Mouse (Mus musculus) cerebellum, adult 2 months (tissue): ENCODE measurements around the gene Zfp619. TPM values are rescaled to one million over a fixed set of nuclear protein-coding genes. Genes with fewer than 3 reads are reported as not detected.

ENCODE experiments used
- DNase-seq, 2 experiments: peaks; one replicate each; pipeline ENCODE4 v3.0.0; 2021
- H3K27ac ChIP-seq: fragments of 200-500 bp; 2 replicates; pipeline ENCODE4 v1.5.1; 2012; ENCODE audit warnings: low read length, control low read depth, inconsistent platforms; ENCODE audit not compliant: insufficient read depth
- H3K27me3 ChIP-seq: fragments of 200-500 bp; 2 replicates; pipeline ENCODE4 v1.6.1; 2012; ENCODE audit warnings: inconsistent platforms, mild to moderate bottlenecking, low read length, moderate library complexity; ENCODE audit not compliant: control insufficient read depth, insufficient read depth
- H3K4me1 ChIP-seq: fragments of 200-500 bp; 2 replicates; pipeline ENCODE4 v1.6.1; 2011; ENCODE audit warnings: low read length; ENCODE audit not compliant: control insufficient read depth, insufficient read depth
- H3K4me3 ChIP-seq: fragments of 200-500 bp; replicated peaks from 2 replicates; pipeline ENCODE3; 2011; ENCODE audit warnings: mild to moderate bottlenecking, low read depth, low read length, control low read depth; ENCODE audit not compliant: insufficient read depth
- CTCF ChIP-seq: fragments of 200-500 bp; IDR thresholded peaks from 2 replicates; pipeline ENCODE4 v1.5.1; 2011; ENCODE audit warnings: low read depth, mild to moderate bottlenecking, control low read depth, low read length, moderate library complexity, borderline replicate concordance; ENCODE audit not compliant: insufficient read depth
- POLR2A ChIP-seq: fragments of 200-500 bp; IDR thresholded peaks from 2 replicates; pipeline ENCODE4 v1.6.1; 2011; ENCODE audit warnings: low read length, control low read depth, borderline replicate concordance; ENCODE audit not compliant: insufficient read depth
- WGBS: fragments of 180-500 bp; shearing (Covaris S2); methylation state at CpG from one replicate; pipeline ENCODE4 v1.1.7; 2018; 5-methylcytosine and 5-hydroxymethylcytosine counted together
- polyA plus RNA-seq: library from polyadenylated mRNA; depleted of rRNA; stranded (reverse); fragments of >200 nt; gene quantifications from 2 replicates; pipeline ENCODE4 v1.2.3, GENCODE M21; 2012

Gene Zfp619
- polyA plus RNA-seq, 1 experiment, result 2.6 TPM

- no peaks in the 10 kb centered on the region for H3K4me1 ChIP-seq
- WGBS, result 100% methylated on average over 1 of the region's 1 CpGs
- H3K27me3 ChIP-seq, result no peaks in the 10 kb centered on the region
- no peak overlapping the region for H3K27ac ChIP-seq
- DNase-seq, result no peak
- no peak overlapping the region for H3K4me3 ChIP-seq
- TF ChIP-seq CTCF, result no peak
These were observed 6.3 kb downstream of the Zfp619 start for GRCm38 (mm10) chr7:39523703-39524424.

- Histone ChIP-seq H3K27ac (no peak overlapping the region), H3K4me1 (no peaks in the 10 kb centered on the region), H3K4me3 (no peak overlapping the region), H3K27me3 (no peaks in the 10 kb centered on the region)
- 86% methylated on average over 1 of the region's 1 CpGs for WGBS
- DNase-seq, result no peak
- TF ChIP-seq CTCF (no peak), POLR2A (no peak)
These were observed 25.6 kb downstream of the Zfp619 start for GRCm38 (mm10) chr7:39543151-39543550.

- Histone ChIP-seq H3K4me1 (no peaks in the 10 kb centered on the region), H3K27ac (peak overlapping the region; percentile 77), H3K4me3 (peak overlapping the region; percentile 84), H3K27me3 (no peaks in the 10 kb centered on the region)
- under 1% methylated on average over 43 of the region's 43 CpGs for WGBS
- TF ChIP-seq POLR2A (peak; percentile 45; the same call in 1 of the 2 replicates), CTCF (peak; percentile 34; the same call in 1 of the 2 replicates)
- DNase-seq, result peak; percentile 75 to 79
These were observed 26.9 kb downstream of the Zfp619 start for GRCm38 (mm10) chr7:39544242-39545111.

GRCm38 (mm10) chr7:39545134-39545533 is 27.6 kb downstream of the Zfp619 start:
- H3K27ac ChIP-seq, result 0 out of 2 replicates have a peak overlapping the region, but pooled peaks have one; percentile 77
- no peak for DNase-seq
- 38% methylated on average over 10 of the region's 10 CpGs for WGBS

GRCm38 (mm10) chr7:39549336-39549735 is 31.8 kb downstream of the Zfp619 start:
- Histone ChIP-seq H3K4me3 (no peak overlapping the region), H3K4me1 (no peaks in the 10 kb centered on the region), H3K27ac (no peak overlapping the region), H3K27me3 (no peaks in the 10 kb centered on the region)
- 53% methylated on average over 2 of the region's 2 CpGs for whole genome bisulfite sequencing
- no peak for DNase-seq
- no peak for TF ChIP-seq POLR2A
- no peak for TF ChIP-seq CTCF

More at GRCm38 (mm10) chr7:39545134-39545533, 27.6 kb downstream of the Zfp619 start:
- Histone ChIP-seq H3K4me1 (no peaks in the 10 kb centered on the region), H3K4me3 (peak overlapping the region; percentile 84), H3K27me3 (no peaks in the 10 kb centered on the region)
- TF ChIP-seq POLR2A, result no peak
- no peak for TF ChIP-seq CTCF

GRCm38 (mm10) chr7:39551976-39552891 is 34.7 kb downstream of the Zfp619 start:
- no peaks in the 10 kb centered on the region for H3K27me3 ChIP-seq
- WGBS, result 2% methylated on average over 52 of the region's 52 CpGs
- TF ChIP-seq CTCF (no peak), POLR2A (peak; percentile 64; the same call in 1 of the 2 replicates)
- DNase-seq, result peak; percentile 97
- no peaks in the 10 kb centered on the region for H3K4me1 ChIP-seq
- H3K4me3 ChIP-seq, result peak overlapping the region; percentile 86
- H3K27ac ChIP-seq, result peak overlapping the region; percentile 73

- no peaks in the 10 kb centered on the region for H3K27me3 ChIP-seq
- no peak overlapping the region for H3K27ac ChIP-seq
- H3K4me1 ChIP-seq, result no peaks in the 10 kb centered on the region
- peak overlapping the region; percentile 86 for H3K4me3 ChIP-seq
- TF ChIP-seq CTCF, result no peak
- no peak for TF ChIP-seq POLR2A
- DNase-seq, result no peak
- WGBS, result 8% methylated on average over 5 of the region's 5 CpGs
These were observed 35.4 kb downstream of the Zfp619 start for GRCm38 (mm10) chr7:39552993-39553392.

- Histone ChIP-seq H3K4me3 (no peak overlapping the region), H3K27me3 (no peaks in the 10 kb centered on the region), H3K27ac (no peak overlapping the region), H3K4me1 (no peaks in the 10 kb centered on the region)
- no peak for DNase-seq
- TF ChIP-seq CTCF (no peak), POLR2A (no peak)
- WGBS, result 72% methylated on average over 4 of the region's 4 CpGs
These were observed 36.3 kb downstream of the Zfp619 start for GRCm38 (mm10) chr7:39553871-39554270.
